Mouse (Mus musculus) limb, embryonic 13.5 days (tissue): Measurements from ENCODE around the gene Ap1ar. TPM values are rescaled to one million over a fixed set of nuclear protein-coding genes. Genes with fewer than 3 reads are reported as not detected.

Experiments
- ATAC-seq: fragments of 200-750 bp; cut with Nextera tagmentation; 2 replicates; pipeline ENCODE4 v1.8.0; 2017; ENCODE audit warnings: low read depth, moderate number of reproducible peaks, moderate TSS enrichment; ENCODE audit not compliant: low FRiP score
- H3K27ac ChIP-seq: fragments of 300-500 bp; sonication (generic); 2 replicates; pipeline ENCODE4 v1.5.1; 2015; ENCODE audit warnings: inconsistent platforms, mild to moderate bottlenecking, moderate library complexity
- H3K27me3 ChIP-seq: fragments of 300-500 bp; sonication (generic); 2 replicates; pipeline ENCODE4 v1.6.1; 2015; ENCODE audit warnings: mild to moderate bottlenecking, inconsistent platforms
- H3K36me3 ChIP-seq: fragments of 300-500 bp; sonication (generic); 2 replicates; pipeline ENCODE4 v1.6.1; 2015; ENCODE audit warnings: inconsistent platforms, mild to moderate bottlenecking, moderate library complexity
- H3K4me1 ChIP-seq: fragments of 300-500 bp; sonication (generic); 2 replicates; pipeline ENCODE4 v1.6.1; 2015; ENCODE audit warnings: inconsistent platforms
- H3K4me2 ChIP-seq: fragments of 300-500 bp; sonication (generic); replicated peaks from 2 replicates; pipeline ENCODE4 v1.6.1; 2015; ENCODE audit warnings: inconsistent platforms, mild to moderate bottlenecking, moderate library complexity
- H3K4me3 ChIP-seq: fragments of 300-500 bp; sonication (generic); 2 replicates; pipeline ENCODE4 v1.5.1; 2015; ENCODE audit warnings: moderate library complexity, mild to moderate bottlenecking, inconsistent platforms
- H3K9ac ChIP-seq: fragments of 300-500 bp; sonication (generic); 2 replicates; pipeline ENCODE4 v1.6.1; 2015; ENCODE audit warnings: mild to moderate bottlenecking, inconsistent platforms
- H3K9me3 ChIP-seq: fragments of 300-500 bp; sonication (generic); 2 replicates; pipeline ENCODE4 v1.6.1; 2016; ENCODE audit warnings: inconsistent platforms
- WGBS: fragments of 180-500 bp; shearing (Covaris S2); methylation state at CpG from one replicate; pipeline ENCODE4 v1.1.7; 2015; 5-methylcytosine and 5-hydroxymethylcytosine counted together
- polyA plus RNA-seq: library from polyadenylated mRNA; unstranded; fragments of >200 nt; fragmentation: Nextera tagmentation; extraction: Ambion mirVana; gene quantifications from 2 replicates; pipeline ENCODE4 v1.2.1, GENCODE M21; 2015

The Ap1ar gene
- polyA plus RNA-seq, 1 experiment from 2014 or later: 54.1 TPM

DNA sequence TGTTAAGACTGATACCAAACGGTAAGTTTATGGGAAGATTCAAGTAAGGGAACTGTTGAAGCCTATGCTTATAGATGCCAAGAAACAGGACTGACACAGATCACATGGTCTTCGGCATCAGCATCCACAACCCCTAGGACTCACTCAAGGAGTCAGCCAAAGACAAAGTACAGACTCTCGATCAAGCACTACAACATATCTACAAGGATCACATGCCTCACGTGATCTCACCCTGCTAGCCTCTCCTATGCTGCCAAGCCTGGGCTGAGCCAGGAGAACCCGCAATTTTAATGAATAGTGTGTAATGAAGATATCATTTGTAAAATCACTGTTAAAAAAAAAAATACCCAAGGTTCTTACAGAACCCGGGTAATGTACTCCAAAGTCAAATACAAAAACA, 1.7 kb downstream of the Ap1ar start:
- Histone ChIP-seq H3K27me3 (no peaks in the 10 kb centered on the region), H3K4me3 (no peak overlapping the region), H3K36me3 (no peaks in the 10 kb centered on the region; the same call in 1 of the 2 replicates), H3K27ac (no peak overlapping the region), H3K4me2 (peak overlapping the region; percentile 84), H3K4me1 (peaks cover 22% of the 10 kb centered on the region), H3K9ac (no peak overlapping the region), H3K9me3 (no peaks in the 10 kb centered on the region)
- ATAC-seq: no peak
- 83% methylated on average over 6 of the region's 6 CpGs for WGBS

DNA sequence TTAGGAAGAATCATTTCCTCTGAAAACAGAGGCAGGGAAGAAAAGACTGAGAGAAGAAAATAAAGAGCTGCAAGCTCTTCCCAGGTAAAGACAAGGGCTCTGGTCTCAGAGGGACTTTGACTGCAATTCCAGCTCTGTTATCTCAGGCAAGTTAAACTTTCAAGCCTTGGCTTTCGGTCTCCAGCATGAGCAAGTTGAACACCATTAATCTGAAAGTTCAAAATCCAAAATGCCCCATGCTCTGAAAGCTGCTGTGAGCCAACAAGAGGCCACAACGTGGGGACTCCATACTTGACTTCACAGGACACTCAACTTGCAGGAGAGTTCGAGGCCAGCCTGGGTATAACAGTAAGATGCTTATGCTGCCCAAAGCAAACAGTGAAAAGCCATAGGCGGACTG, 3.3 kb downstream of the Ap1ar start:
- no peaks in the 10 kb centered on the region for H3K27me3 ChIP-seq
- no peak overlapping the region for H3K4me3 ChIP-seq
- H3K9me3 ChIP-seq: no peaks in the 10 kb centered on the region
- WGBS: 90% methylated on average over 4 of the region's 4 CpGs
- no peak for ATAC-seq
- H3K4me2 ChIP-seq: no peak overlapping the region
- no peaks in the 10 kb centered on the region; the same call in 1 of the 2 replicates for H3K36me3 ChIP-seq
- no peak overlapping the region for H3K9ac ChIP-seq
- no peak overlapping the region for H3K27ac ChIP-seq
- H3K4me1 ChIP-seq: peaks cover 22% of the 10 kb centered on the region

DNA sequence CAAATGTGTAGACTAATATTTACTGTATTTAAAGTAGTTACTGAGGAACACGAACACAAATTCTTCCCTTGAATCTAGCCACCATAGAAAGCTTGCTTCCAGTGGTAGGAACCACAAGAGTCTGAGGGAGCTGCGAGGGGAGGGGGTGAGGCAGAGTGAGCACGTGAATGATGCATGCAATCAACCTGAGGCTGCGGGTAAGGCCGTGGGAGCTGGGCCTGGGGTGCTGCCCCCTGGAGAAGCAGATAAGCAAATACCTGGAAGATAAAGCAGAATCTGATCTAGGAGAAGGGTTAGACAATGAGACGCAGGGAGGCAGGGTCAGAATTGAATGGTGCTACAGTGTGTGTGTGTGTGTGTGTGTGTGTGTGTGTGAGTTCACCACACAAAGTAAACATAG, 6.2 kb downstream of the Ap1ar start:
- no peak overlapping the region for H3K4me3 ChIP-seq
- 71% methylated on average over 6 of the region's 6 CpGs for WGBS
- H3K36me3 ChIP-seq: no peaks in the 10 kb centered on the region; the same call in 1 of the 2 replicates
- no peaks in the 10 kb centered on the region for H3K27me3 ChIP-seq
- no peak overlapping the region for H3K9ac ChIP-seq
- H3K4me1 ChIP-seq: peaks cover 20% of the 10 kb centered on the region
- no peak overlapping the region for H3K4me2 ChIP-seq
- no peaks in the 10 kb centered on the region for H3K9me3 ChIP-seq
- no peak for ATAC-seq
- no peak overlapping the region for H3K27ac ChIP-seq

DNA sequence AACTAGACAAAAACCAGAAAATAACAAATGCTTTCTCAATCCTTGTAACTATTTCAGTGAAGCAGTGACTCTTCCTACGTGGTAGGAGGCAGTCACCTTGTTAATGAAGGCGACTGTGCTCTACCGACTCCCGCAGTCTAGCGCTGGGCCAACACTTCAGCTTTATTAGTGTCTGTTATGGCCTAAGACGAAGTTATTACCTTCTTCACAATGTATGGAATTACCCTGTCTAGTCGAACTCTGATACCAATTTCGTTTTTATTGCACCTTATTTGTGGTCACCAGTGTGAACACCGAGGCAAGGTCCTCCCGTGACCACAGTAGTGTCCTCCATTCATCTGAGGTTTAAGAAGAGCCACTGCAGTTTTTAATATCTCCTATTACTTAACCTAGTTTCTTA, 7.1 kb downstream of the Ap1ar start:
- H3K9ac ChIP-seq: no peak overlapping the region
- no peaks in the 10 kb centered on the region; the same call in 1 of the 2 replicates for H3K36me3 ChIP-seq
- no peaks in the 10 kb centered on the region for H3K27me3 ChIP-seq
- H3K4me3 ChIP-seq: no peak overlapping the region
- H3K4me2 ChIP-seq: no peak overlapping the region
- no peak for ATAC-seq
- whole genome bisulfite sequencing: 65% methylated on average over 10 of the region's 10 CpGs
- peaks cover 11% of the 10 kb centered on the region for H3K4me1 ChIP-seq
- no peak overlapping the region for H3K27ac ChIP-seq
- no peaks in the 10 kb centered on the region for H3K9me3 ChIP-seq

DNA sequence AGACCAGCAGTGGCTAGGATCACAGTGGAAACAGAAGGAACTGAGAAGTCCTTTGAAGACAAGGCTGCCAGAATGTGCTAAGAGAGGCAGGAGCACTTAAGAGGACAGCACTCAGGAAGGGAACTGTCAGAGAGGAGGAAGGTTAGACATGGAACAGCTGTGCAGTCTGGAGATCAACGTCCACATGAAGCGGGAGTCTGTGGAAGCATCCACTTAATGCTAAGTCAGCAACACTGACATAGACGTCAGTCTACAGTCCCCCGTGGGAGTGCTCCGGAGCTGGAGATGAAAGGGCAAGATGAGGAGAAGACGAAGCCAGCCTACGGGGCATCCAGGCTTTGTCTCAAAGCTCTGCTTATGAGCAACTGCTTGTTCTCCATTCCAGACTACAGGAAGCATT, 10.2 kb downstream of the Ap1ar start:
- Histone ChIP-seq H3K36me3 (peaks cover 6% of the 10 kb centered on the region), H3K27ac (peak overlapping the region; percentile 3; the same call in 1 of the 2 replicates), H3K9ac (peak overlapping the region; percentile 13; the same call in 1 of the 2 replicates), H3K9me3 (no peaks in the 10 kb centered on the region), H3K4me3 (no peak overlapping the region), H3K4me2 (no peak overlapping the region), H3K27me3 (no peaks in the 10 kb centered on the region), H3K4me1 (peaks cover 22% of the 10 kb centered on the region)
- ATAC-seq: no peak
- 57% methylated on average over 7 of the region's 7 CpGs for WGBS

DNA sequence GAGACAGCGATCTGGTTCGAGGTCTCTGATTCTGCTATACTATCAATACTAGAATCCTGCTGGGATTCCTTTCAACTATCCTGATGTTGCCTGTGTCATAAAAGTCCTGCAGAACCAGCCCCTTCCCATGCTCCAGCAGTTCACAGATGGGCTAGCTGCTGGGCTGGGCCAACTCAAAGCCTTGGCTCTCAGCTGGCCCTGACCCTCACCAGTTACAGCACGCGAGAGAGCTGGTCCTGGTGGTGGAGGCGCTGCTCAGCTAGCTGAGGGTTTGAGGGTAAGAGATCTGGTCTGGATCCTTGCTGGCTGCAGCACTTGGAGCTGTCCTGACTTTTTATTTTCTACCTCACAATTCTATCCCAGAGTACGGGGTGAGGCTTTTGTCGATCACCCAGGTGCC, 10.8 kb downstream of the Ap1ar start:
- Histone ChIP-seq H3K36me3 (peaks cover 9% of the 10 kb centered on the region), H3K9ac (no peak overlapping the region), H3K9me3 (no peaks in the 10 kb centered on the region), H3K4me2 (no peak overlapping the region), H3K27ac (no peak overlapping the region), H3K4me3 (no peak overlapping the region), H3K4me1 (peaks cover 22% of the 10 kb centered on the region), H3K27me3 (no peaks in the 10 kb centered on the region)
- ATAC-seq: no peak; the same call in 1 of the 2 replicates
- WGBS: 76% methylated on average over 7 of the region's 7 CpGs

DNA sequence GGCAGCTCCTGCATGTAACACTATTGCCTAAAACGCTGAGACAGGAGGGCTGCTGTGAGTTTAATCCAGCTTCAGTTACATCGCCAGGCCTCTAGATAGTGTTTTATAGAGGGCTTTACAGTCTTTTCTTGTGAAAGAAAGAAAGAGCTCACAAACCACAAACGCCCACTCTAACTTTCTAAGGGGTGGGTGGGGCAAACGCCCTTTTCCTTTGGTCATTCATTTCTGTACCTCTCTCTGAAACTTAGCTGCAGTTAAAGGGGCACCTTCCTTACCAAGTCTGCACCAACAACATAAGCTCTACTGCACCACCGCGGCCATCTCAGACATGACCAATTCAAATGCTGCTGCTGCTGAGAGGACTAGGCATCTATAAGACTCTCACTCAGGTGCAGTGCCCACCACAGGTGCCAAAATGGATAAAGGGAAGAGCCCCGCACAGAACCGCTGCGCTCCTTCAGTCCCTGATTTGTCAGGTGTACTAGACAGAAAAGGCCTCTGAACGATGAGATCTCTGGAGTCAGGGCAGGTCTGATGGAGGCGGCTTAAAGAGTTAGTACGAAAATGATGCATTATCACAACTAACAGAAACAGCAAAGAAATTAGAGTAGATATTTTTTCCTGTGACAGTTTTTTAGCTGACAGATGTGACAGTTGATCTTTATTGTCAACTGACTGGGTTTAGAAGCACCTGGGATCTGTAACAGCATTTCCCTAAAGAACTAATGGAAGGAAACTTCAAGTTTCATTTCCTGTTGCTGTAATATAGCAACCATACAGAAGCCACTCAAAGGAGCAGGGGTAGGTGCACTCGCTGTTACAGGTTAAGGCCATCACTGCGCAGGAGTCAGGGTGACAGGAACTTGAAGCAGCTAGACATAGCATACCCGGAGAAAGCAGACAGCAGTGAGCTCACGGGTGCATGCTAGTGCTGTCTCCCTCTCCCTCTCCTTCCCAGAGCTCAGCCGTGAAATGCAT, 13.1 kb downstream of the Ap1ar start:
- no peaks in the 10 kb centered on the region for H3K27me3 ChIP-seq
- H3K36me3 ChIP-seq: peaks cover 22% of the 10 kb centered on the region
- no peak overlapping the region for H3K9ac ChIP-seq
- H3K27ac ChIP-seq: no peak overlapping the region
- H3K4me1 ChIP-seq: peaks cover 26% of the 10 kb centered on the region
- no peak overlapping the region for H3K4me2 ChIP-seq
- no peak overlapping the region for H3K4me3 ChIP-seq
- H3K9me3 ChIP-seq: no peaks in the 10 kb centered on the region
- no peak for ATAC-seq
- WGBS: 72% methylated on average over 17 of the region's 17 CpGs

DNA sequence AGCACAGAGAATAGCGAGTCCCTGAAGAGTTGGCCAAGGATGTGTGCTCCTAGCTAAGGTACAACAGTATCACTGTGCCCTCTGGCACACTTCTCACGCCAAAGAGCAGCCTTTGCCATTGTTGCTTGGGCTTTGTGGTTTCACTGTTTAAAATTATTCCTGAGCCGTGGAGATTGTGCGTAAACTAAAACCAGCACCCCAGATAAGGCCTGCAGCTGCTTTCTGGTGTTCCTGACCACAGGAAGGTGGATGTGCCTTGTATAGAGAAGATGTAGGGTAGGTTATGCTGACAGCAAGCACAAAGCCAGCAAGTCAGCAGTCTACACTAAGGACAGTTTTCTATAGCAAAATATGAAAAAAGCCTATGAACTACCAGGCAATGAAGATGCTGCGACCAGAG, 16.1 kb downstream of the Ap1ar start:
- 75% methylated on average over 5 of the region's 5 CpGs for WGBS
- no peak for ATAC-seq

DNA sequence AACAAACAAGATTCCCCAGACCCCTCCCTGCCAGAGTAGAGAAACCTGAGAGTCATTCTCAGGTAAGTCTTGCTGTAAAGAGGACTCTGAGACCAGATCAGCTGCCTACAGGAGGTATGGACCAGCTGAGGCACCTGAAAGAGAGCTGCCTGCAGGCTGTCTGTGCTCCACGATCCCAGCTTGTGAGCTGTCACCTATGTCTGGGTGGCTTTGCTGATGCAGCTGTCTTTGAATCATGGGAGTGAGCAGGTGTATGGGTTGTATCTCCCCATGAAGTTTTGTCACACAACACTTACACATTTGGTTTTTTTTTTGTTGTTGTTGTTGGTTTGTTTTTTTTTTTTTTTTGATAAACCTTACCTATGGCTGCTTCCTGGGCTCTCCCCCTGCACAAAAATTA, 16.9 kb downstream of the Ap1ar start:
- H3K9me3 ChIP-seq: no peaks in the 10 kb centered on the region
- 94% methylated on average over 1 of the region's 1 CpGs for WGBS
- no peak overlapping the region for H3K4me2 ChIP-seq
- no peak for ATAC-seq
- H3K36me3 ChIP-seq: peaks cover 25% of the 10 kb centered on the region
- H3K27ac ChIP-seq: no peak overlapping the region
- H3K27me3 ChIP-seq: no peaks in the 10 kb centered on the region
- H3K4me3 ChIP-seq: no peak overlapping the region
- no peak overlapping the region for H3K9ac ChIP-seq
- peaks cover 37% of the 10 kb centered on the region for H3K4me1 ChIP-seq

More for the DNA sequence above, 16.1 kb downstream of the Ap1ar start:
- Histone ChIP-seq H3K27ac (no peak overlapping the region), H3K4me2 (no peak overlapping the region), H3K9ac (no peak overlapping the region), H3K27me3 (no peaks in the 10 kb centered on the region), H3K4me3 (no peak overlapping the region), H3K36me3 (peaks cover 25% of the 10 kb centered on the region), H3K4me1 (peaks cover 35% of the 10 kb centered on the region), H3K9me3 (no peaks in the 10 kb centered on the region)

DNA sequence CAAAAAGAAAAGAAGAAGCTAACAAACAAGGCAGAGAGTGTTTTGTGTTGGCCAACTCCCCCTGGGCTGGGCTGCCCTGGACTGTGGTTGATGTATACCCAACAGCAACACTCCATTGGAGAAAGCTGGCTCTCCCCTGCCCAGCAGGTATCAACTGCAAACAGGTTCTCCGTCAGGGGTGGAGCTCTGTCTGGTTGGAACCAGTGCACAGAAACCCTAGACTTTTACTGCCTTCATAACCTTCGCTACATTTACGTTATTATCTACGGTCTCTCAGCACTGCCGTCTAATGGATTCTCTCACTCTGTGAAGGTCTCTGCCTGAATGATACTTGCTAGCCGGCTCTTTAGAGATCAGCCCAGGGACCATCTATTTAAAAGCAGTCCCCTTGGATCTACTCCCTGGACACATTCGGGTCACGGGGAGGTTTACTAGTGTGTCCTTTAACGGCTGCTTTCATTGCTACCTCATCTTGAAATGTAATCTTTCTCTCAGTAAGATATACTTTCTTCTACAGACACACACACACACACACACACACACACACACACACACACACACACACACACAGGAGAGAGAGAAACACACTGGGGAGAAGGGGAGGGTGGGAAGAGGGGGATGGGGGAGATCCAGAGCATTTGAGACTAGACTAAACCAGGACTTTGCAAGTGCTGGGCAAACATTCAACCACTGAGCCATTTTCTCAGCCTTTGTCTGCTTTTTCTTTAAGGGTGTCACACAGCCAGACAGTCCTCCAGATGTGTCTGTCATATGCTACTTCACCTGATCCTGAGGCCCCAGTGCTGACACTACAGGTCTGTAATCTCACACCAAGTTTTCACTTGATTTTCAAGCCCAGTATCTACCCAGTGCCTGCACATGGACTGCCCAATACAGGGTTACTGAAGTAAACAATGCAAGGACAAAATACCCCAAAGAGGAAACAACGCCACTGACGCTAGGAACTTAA, 18.3 kb downstream of the Ap1ar start:
- Histone ChIP-seq H3K9me3 (no peaks in the 10 kb centered on the region), H3K27me3 (no peaks in the 10 kb centered on the region), H3K9ac (no peak overlapping the region), H3K36me3 (peaks cover 25% of the 10 kb centered on the region), H3K4me1 (peaks cover 29% of the 10 kb centered on the region), H3K27ac (no peak overlapping the region), H3K4me2 (no peak overlapping the region), H3K4me3 (no peak overlapping the region)
- 50% methylated on average over 11 of the region's 11 CpGs for WGBS
- peak; percentile 25; the same call in 1 of the 2 replicates for ATAC-seq

DNA sequence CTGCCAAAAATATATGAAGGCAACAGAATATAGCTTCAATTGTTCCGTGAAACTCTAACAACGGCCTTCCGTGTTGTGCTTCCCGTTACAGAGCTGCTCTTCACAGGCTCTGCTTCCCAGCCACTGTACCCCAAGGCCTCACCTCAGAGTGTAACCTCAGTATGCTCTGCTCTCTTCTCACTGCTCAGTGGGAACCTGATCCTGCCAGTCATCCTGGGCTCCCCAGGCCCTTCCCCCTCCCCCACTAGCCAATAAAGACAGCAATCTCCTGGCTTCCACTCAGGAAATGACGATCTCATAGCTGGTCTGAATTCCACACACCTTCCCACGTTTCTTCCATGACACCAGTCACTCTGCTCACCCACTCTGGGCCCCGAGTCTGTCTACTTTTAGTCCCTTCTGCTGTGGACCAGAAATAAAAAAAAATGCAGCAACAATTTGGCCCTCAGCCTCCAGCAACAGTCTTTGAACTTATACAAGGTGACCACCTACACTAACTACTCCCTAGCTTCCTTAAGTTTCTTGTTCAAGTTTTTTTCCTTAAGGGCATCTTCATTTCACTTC, 20.1 kb downstream of the Ap1ar start:
- Histone ChIP-seq H3K27me3 (no peaks in the 10 kb centered on the region), H3K9ac (peak overlapping the region; percentile 35; the same call in 1 of the 2 replicates), H3K36me3 (peaks cover 37% of the 10 kb centered on the region), H3K4me3 (no peak overlapping the region), H3K9me3 (no peaks in the 10 kb centered on the region), H3K4me2 (0 out of 2 replicates have a peak overlapping the region, but pooled peaks have one; percentile 9), H3K27ac (peak overlapping the region; percentile 48; the same call in 1 of the 2 replicates), H3K4me1 (peaks cover 27% of the 10 kb centered on the region)
- 36% methylated on average over 7 of the region's 7 CpGs for WGBS
- peak; percentile 62; the same call in 1 of the 2 replicates for ATAC-seq
